Mouse (Mus musculus) cerebellum, postnatal 14 days (tissue): ENCODE results near the gene Psma5.
A peak's percentile ranks its signal among the peaks of the same experiment; 100 is the strongest.

Experiments
- DNase-seq, 2 experiments: peaks; one replicate each; pipeline ENCODE4 v3.0.0; 2021; ENCODE audit warnings: mixed read lengths in 2 of 2

The Psma5 gene

GRCm38 (mm10) chr3:108282401-108283240, 25.9 kb downstream of the Psma5 start:
- DNase-seq: peak; percentile 46 to 71

- no peak for DNase-seq
Observed at GRCm38 (mm10) chr3:108283241-108283561, 26.5 kb downstream of the Psma5 start.

- peak; percentile 91 to 94 for DNase-seq
Observed at GRCm38 (mm10) chr3:108283781-108284601, 27.3 kb downstream of the Psma5 start, which contains the start of gene Sort1. Gene Sort1 (plus strand): TSS chr3:108284082.

- no peak for DNase-seq
Observed at GRCm38 (mm10) chr3:108285078-108285711, 28.5 kb downstream of the Psma5 start.

GRCm38 (mm10) chr3:108286671-108287439, 30.1 kb downstream of the Psma5 start:
- DNase-seq: no peak

- peak in 1 of 2 experiments; percentile 39 for DNase-seq
Observed at GRCm38 (mm10) chr3:108287811-108288805, 31.4 kb downstream of the Psma5 start.

GRCm38 (mm10) chr3:108289311-108290130, 32.8 kb downstream of the Psma5 start:
- no peak for DNase-seq

- no peak for DNase-seq
Observed at GRCm38 (mm10) chr3:108291036-108291799, 34.5 kb downstream of the Psma5 start.

GRCm38 (mm10) chr3:108294398-108294797, 37.7 kb downstream of the Psma5 start:
- DNase-seq: no peak

- DNase-seq: peak; percentile 74 to 76
Observed at GRCm38 (mm10) chr3:108295379-108296219, 38.9 kb downstream of the Psma5 start.

- peak; percentile 55 for DNase-seq
Observed at GRCm38 (mm10) chr3:108296220-108297049, 39.7 kb downstream of the Psma5 start.

GRCm38 (mm10) chr3:108297050-108297419, 40.3 kb downstream of the Psma5 start:
- DNase-seq: no peak

- DNase-seq: peak in 1 of 2 experiments; percentile 32
Observed at GRCm38 (mm10) chr3:108297603-108298553, 41.2 kb downstream of the Psma5 start.

- DNase-seq: peak in 1 of 2 experiments; percentile 58
Observed at GRCm38 (mm10) chr3:108300455-108301030, 43.8 kb downstream of the Psma5 start.

- no peak for DNase-seq
Observed at GRCm38 (mm10) chr3:108303683-108304082, 47.0 kb downstream of the Psma5 start.

- DNase-seq: no peak
Observed at GRCm38 (mm10) chr3:108304747-108305146, 48.0 kb downstream of the Psma5 start.
